Mouse (Mus musculus) ovary, postnatal 10 days (tissue): Measurements from ENCODE around the gene Pbx1.

Experiments
- DNase-seq: peaks from one replicate; pipeline ENCODE4 v3.0.0; 2022; ENCODE audit warnings: low spot score

The Pbx1 gene

GRCm38 (mm10) chr1:168300505-168300904 is 131.6 kb downstream of the Pbx1 start:
- DNase-seq = no peak

GRCm38 (mm10) chr1:168299928-168300365 is 132.1 kb downstream of the Pbx1 start:
- no peak for DNase-seq

GRCm38 (mm10) chr1:168299181-168299580 is 132.9 kb downstream of the Pbx1 start:
- DNase-seq = no peak

- no peak for DNase-seq
Measured at GRCm38 (mm10) chr1:168296290-168296689, 135.8 kb downstream of the Pbx1 start.

- DNase-seq = no peak
Measured at GRCm38 (mm10) chr1:168295782-168296181, 136.3 kb downstream of the Pbx1 start.

GRCm38 (mm10) chr1:168293673-168294072 is 138.4 kb downstream of the Pbx1 start:
- no peak for DNase-seq

GRCm38 (mm10) chr1:168292106-168292505 is 140.0 kb downstream of the Pbx1 start:
- DNase-seq = no peak

GRCm38 (mm10) chr1:168291643-168292040 is 140.4 kb downstream of the Pbx1 start:
- DNase-seq = no peak

- DNase-seq = no peak
Measured at GRCm38 (mm10) chr1:168291001-168291642, 140.9 kb downstream of the Pbx1 start.

GRCm38 (mm10) chr1:168290236-168290985 is 141.7 kb downstream of the Pbx1 start:
- DNase-seq = no peak

- DNase-seq = no peak
Measured at GRCm38 (mm10) chr1:168288891-168289545, 143.1 kb downstream of the Pbx1 start.

- no peak for DNase-seq
Measured at GRCm38 (mm10) chr1:168287843-168288591, 144.1 kb downstream of the Pbx1 start.

- no peak for DNase-seq
Measured at GRCm38 (mm10) chr1:168286862-168287650, 145.0 kb downstream of the Pbx1 start.

GRCm38 (mm10) chr1:168284566-168285141 is 147.4 kb downstream of the Pbx1 start:
- DNase-seq = no peak

- DNase-seq = no peak
Measured at GRCm38 (mm10) chr1:168283841-168284565, 148.1 kb downstream of the Pbx1 start.

- DNase-seq = no peak
Measured at GRCm38 (mm10) chr1:168283421-168283820, 148.6 kb downstream of the Pbx1 start.

GRCm38 (mm10) chr1:168275678-168276077 is 156.4 kb downstream of the Pbx1 start:
- no peak for DNase-seq

GRCm38 (mm10) chr1:168274296-168274695 is 157.8 kb downstream of the Pbx1 start:
- DNase-seq = no peak

GRCm38 (mm10) chr1:168272091-168272490 is 160.0 kb downstream of the Pbx1 start:
- no peak for DNase-seq

- no peak for DNase-seq
Measured at GRCm38 (mm10) chr1:168271207-168271606, 160.9 kb downstream of the Pbx1 start.
